Mouse (Mus musculus) heart, adult 9 months (tissue): ENCODE results near the gene Dbx1.

Source experiments
- DNase-seq, 2 experiments: peaks; one replicate each; pipeline ENCODE4 v3.0.0; 2022; ENCODE audit warnings: low spot score in 2 of 2

The Dbx1 gene

GRCm38 (mm10) chr7:49636491-49637115 lies at the start of gene Dbx1:
Dbx1 (minus strand) TSS chr7:49636849.
- no peak for DNase-seq

GRCm38 (mm10) chr7:49678826-49679377 lies 42.3 kb upstream of the Dbx1 start:
- DNase-seq: no peak

- DNase-seq: no peak
These were observed 41.6 kb upstream of the Dbx1 start for GRCm38 (mm10) chr7:49678100-49678825.

GRCm38 (mm10) chr7:49677166-49677565 lies 40.5 kb upstream of the Dbx1 start:
- DNase-seq: no peak

GRCm38 (mm10) chr7:49676627-49677026 lies 40.0 kb upstream of the Dbx1 start:
- no peak for DNase-seq

GRCm38 (mm10) chr7:49668260-49668857 lies 31.7 kb upstream of the Dbx1 start:
- DNase-seq: no peak

GRCm38 (mm10) chr7:49663575-49663974 lies 26.9 kb upstream of the Dbx1 start:
- DNase-seq: no peak

- no peak for DNase-seq
These were observed 25.9 kb upstream of the Dbx1 start for GRCm38 (mm10) chr7:49662492-49663026.

GRCm38 (mm10) chr7:49661811-49662491 lies 25.3 kb upstream of the Dbx1 start:
- DNase-seq: no peak

GRCm38 (mm10) chr7:49640709-49641305 lies 4.2 kb upstream of the Dbx1 start:
- DNase-seq: no peak

- DNase-seq: no peak
These were observed 3.4 kb upstream of the Dbx1 start for GRCm38 (mm10) chr7:49639864-49640708.

GRCm38 (mm10) chr7:49638941-49639776 lies 2.5 kb upstream of the Dbx1 start:
- DNase-seq: no peak

- no peak for DNase-seq
These were observed 1.4 kb upstream of the Dbx1 start for GRCm38 (mm10) chr7:49637851-49638663.

- no peak for DNase-seq
These were observed 632 bp upstream of the Dbx1 start for GRCm38 (mm10) chr7:49637281-49637680.

- DNase-seq: no peak
These were observed 678 bp downstream of the Dbx1 start for GRCm38 (mm10) chr7:49635971-49636370.

GRCm38 (mm10) chr7:49635074-49635621 lies 1.5 kb downstream of the Dbx1 start:
- DNase-seq: no peak

GRCm38 (mm10) chr7:49634291-49635073 lies 2.2 kb downstream of the Dbx1 start:
- no peak for DNase-seq
